Mouse (Mus musculus): ENCODE measurements around the gene Rab43.
"Not testable (repeated sequence)": the region's sequence is repeated elsewhere in the genome, so short reads cannot be mapped to it uniquely, and the experiment has no call there.

The Rab43 gene

DNA sequence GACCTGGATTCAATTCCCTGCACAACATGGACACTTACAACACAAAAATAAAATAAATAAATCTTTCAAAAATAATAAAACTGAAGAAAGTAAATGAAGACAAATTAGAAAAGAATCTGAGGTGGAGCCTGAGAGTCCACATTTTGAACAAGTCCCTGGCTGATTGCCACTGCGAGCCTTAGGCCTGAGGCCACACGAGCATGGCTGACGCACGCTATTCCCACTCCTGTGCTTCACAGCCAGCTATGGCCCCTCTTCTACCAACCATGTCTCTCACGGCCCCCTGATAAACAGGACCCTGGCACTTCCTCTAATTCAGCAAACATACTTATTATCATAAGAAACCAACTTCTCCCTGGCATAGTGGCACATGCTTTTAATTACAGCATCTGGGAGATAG lies 25.3 kb downstream of the Rab43 start:
- DNase-seq (ENCODE audit: low spot score in 2 of 2) = no peak

DNA sequence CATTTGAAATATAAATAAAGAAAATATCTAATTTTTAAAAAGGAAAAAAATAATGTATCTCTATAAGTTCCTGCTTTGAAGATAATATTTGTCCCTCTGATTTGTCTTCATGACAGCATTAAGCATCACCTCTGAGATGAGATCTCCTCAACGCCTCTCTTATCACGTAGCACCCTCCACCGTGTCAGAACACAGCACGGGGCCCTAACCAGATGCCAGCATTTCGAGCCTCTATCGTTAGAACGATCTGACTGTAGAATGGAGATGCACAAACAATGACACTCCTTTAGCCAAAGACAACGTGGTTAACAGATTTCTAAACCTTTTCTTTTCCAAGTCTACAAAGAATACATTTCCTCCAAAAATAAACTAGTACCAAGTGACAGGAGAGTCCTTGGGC lies 27.9 kb downstream of the Rab43 start:
- DNase-seq (ENCODE audit: low spot score in 2 of 2) = no peak

DNA sequence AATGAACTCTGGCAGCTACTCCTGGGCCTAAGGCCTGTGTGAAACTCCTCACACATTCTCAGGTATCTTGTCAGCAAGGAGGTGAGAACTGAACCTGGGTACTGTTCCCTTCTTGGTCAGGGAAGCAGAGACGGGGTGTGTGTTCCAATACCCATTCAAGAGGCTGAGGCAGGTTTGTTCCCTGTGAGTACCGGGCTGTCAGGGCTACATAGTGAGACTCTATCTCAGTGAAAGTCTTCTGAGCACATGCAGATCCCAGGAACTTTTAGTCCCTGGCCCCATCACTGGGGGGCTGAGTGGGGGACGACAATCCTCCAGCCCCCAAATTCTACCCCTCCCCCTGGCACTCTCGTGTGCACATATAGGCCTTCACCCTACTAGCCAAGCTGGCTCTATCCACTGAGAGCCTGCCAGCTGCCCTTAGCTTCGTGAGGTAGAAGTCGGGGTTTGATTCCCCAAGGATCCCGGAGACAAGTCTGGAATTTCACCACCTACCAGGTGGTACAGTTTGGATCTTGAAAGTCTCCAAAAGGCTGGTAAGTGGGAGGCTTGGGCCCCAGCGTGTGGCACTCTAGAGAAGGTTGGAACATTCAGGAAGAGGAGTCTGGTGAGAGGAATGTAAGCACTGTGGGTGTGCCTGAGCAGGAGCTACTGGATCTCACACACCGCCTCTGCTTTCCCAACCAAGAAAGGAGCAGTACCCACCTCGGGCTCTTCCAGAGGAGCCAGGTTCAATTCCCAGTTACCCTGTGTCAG lies 31.2 kb downstream of the Rab43 start:
- DNase-seq (ENCODE audit: low spot score in 2 of 2) = no peak

DNA sequence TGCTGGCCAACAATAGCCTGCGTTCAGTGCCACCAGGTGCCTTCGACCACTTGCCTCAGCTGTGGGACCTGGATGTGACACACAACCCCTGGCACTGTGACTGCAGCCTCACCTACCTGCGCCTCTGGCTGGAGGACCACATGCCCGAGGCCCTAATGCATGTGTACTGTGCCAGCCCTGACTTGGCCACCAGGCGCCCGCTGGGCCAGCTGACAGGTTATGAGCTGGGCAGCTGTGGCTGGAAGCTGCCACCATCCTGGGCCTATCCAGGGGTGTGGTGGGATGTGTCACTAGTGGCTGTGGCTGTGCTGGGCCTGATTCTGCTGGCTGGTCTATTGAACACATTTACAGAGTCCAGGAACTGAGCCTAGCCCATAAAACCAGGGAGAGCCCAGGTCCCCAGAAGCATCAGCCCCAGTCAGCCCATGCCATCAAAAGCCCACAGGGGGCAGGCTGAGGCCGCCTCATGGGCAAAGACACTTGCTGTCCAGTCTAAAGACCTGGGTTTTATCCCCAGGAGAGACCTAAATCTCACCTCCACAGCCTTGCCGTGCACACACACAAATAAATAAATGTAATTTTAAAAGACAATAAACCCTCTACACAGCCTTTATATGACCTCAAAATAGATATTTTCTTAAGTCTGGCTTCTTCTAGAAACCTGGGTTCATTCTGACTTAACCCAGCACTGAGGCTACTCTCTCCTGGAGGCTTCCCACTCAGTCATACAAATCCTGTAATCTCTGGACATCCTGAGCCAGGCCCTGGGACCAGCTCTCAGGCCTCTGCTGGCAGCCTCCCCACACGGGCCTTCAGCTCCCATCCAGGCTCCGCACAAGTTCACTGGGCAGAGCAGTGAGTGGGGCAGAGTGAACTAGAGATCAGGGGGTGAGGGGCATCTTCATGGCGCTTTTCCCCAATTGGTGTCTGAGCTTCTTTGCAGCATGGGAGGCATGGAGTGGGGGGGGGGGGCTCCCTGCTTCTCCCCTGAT lies 32.5 kb downstream of the Rab43 start:
- no peak for DNase-seq (ENCODE audit: low spot score in 2 of 2)

DNA sequence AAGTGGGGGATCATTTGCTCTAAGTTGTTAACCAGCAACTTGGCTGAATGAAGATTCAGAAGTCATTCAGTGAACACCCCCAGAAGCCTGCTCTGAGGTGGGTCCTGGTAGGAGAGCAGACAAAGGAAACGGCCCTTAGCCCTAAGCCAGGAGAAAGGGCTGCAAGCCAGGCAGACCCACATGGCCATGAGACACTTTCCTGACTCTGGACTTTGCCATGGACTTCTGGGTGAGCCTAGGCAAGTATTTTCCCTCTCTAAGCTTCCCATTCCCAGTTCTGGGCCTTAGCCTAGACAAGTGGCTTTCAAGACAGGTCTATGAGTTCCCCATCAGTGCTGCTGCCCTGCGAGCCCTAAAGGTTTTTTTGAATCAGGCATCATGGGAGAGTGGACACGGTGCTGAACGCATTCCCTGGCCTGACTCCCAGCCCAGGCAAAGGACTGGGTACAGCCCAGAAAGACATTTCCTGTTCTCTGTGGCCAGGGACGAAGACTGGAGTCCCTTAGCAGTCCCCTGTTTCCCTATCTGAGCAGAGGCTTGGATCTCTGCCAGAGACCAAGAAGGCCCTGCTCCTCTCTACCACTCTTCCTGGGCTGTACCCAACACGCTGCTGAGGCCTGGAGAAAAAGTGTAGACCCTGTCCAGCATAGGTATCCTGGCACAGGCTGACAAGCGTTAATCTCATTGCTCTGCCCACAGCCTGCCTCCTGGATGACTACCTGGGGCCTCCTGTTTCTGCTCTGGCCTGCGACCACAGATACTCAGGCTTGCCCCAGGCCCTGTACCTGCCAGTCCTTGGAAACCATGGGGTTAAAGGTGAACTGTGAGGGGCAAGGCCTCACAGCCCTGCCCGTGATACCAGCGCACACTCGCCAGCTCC lies 33.4 kb downstream of the Rab43 start:
- DNase-seq (ENCODE audit: low spot score in 2 of 2) = no peak

DNA sequence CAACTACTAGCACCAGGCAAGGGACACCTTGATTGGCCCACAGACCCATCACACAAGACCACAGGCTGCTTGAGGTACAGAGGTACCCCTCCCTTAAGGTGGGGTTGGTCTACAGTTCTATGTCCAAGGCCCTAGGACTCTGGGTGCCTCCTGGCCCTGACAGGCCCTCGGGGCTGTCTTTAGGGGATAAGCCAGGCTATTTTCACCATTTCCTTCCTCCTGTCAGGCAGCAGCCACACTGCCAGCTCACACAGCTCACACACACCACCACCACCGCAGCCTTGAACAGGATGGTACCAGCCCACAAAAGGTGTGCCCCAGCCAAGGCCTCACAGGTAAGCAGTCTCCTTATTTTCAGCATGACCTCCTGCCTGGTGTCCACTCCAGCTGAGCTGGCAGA lies 34.1 kb downstream of the Rab43 start, which contains the start of gene Gp9:
Gene Gp9 (plus strand): TSS at position 231 of the 400 bp plus-strand sequence.
- DNase-seq (ENCODE audit: low spot score in 2 of 2) = no peak

DNA sequence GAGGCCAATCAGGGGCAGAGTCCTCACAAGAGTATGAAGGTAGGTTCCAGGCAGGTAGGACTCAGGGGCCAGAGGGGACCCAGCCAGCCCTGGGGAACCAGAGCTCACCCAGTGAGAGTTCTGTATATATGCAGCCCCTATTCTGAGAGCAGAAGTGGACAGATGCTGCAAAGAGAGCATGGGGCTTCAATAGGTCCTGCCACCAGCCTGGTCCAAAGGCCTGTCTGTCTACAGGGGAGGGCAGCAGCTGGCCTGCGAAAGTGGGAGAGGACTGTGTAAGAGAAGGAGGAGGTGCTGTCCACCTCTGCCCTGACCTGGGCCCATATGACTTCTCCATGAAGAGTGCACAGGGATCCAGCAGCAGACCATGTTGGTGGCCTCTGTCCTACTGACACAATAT lies 35.3 kb downstream of the Rab43 start:
- DNase-seq (ENCODE audit: low spot score in 2 of 2) = no peak

DNA sequence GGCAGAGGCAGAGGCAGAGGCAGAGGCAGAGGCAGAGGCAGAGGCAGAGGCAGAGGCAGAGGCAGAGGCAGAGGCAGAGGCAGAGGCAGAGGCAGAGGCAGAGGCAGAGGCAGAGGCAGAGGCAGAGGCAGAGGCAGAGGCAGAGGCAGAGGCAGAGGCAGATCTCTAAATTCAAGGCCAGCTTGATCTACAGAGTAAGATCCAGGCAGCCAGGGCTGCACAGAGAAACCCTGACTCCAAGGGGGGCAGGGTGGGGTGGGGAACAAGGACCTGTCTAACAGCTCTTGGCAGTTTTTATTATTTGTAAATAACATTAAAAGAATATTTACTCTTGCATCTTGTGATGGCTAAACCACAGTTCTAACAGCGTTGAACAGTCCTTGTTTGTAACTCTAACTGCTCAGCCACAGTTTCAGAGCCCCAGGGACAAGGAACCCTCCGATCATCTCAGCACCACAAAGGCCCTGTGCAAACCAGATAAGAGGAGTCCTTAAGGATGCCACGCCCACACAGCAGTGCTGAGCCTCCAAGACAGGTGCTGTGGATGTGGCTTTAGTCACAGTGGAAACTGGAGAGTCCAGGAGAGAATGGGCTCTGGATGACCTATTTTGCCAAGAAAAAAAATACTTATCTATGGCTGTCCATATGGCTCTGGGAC lies 36.2 kb downstream of the Rab43 start:
- no peak for DNase-seq (ENCODE audit: low spot score in 2 of 2)

DNA sequence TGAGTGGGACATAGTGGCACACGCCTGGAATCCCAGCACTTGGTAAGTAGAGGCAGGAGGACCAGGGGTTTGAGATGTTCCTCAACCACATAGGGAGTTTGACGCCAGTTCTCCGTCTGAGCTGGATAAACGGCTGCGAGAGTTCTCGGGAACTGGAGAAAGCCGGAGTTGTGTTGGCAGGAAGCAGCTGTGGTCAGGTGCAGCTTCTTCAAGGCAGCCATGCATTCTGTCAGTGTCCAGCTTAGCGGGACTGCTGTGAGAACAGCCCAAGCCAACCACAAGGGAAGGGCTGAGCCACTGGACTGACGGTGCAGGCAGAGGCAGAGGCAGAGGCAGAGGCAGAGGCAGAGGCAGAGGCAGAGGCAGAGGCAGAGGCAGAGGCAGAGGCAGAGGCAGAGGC lies 37.1 kb downstream of the Rab43 start:
- DNase-seq (ENCODE audit: low spot score in 2 of 2) = no peak

DNA sequence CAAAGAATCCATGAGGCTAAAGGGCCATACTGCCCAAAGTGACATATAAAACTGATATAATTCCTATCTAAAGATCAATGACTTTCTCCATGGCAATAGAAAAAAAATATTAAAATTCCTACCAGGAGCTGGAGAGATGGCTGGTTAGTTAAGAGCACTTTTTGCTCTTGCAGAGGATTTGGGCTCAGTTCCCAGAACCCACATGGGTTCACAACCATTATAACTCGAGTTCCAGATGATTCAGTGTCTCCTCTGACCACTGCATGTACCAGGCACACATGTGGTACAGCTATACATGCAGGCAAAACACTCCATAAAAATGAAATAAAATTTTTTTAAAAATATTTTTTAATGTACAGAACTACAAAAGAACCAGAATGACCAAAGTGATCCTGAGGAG lies 37.5 kb downstream of the Rab43 start:
- DNase-seq (ENCODE audit: low spot score in 2 of 2) = no peak

DNA sequence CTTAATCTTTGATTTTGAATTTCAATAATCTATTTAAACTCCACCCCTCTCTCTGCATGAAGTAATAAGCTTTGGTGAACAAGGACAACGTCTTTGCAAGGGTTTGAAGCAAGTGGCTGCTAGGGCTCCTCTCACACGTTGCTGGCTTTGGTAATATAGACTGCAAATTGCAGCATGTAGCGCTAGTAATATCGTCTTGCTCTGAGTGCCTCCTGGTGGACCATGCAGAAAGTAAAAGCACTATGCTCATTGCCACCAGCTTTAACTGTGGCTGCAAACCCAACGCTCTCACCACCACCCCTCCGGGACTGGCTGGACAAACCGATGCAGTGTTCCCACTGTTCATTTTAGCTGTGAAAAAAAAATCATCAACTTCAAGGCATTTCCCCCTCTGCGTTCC lies 41.3 kb downstream of the Rab43 start:
- peak in 1 of 2 experiments; percentile 14 for DNase-seq (ENCODE audit: low spot score in 2 of 2)

DNA sequence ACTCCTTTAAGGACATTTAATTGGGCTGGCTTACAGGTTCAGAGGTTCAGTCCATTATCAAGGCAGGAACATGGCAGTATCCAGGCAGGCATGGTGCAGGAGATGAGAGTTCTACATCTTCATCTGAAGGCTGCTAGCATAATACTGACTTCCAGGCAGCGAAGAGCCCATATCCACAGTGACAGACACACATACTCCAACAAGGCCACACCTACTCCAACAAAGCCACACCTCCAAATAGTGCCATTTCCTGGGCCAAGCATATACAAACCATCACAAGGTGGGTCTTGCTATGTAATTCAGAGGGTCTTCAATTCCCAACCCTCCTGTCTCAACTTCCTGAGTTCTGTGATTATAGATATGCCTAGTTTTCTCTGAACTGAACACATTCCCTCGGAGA lies 47.7 kb downstream of the Rab43 start:
- not testable (repeated sequence) for DNase-seq (ENCODE audit: low spot score in 2 of 2)

DNA sequence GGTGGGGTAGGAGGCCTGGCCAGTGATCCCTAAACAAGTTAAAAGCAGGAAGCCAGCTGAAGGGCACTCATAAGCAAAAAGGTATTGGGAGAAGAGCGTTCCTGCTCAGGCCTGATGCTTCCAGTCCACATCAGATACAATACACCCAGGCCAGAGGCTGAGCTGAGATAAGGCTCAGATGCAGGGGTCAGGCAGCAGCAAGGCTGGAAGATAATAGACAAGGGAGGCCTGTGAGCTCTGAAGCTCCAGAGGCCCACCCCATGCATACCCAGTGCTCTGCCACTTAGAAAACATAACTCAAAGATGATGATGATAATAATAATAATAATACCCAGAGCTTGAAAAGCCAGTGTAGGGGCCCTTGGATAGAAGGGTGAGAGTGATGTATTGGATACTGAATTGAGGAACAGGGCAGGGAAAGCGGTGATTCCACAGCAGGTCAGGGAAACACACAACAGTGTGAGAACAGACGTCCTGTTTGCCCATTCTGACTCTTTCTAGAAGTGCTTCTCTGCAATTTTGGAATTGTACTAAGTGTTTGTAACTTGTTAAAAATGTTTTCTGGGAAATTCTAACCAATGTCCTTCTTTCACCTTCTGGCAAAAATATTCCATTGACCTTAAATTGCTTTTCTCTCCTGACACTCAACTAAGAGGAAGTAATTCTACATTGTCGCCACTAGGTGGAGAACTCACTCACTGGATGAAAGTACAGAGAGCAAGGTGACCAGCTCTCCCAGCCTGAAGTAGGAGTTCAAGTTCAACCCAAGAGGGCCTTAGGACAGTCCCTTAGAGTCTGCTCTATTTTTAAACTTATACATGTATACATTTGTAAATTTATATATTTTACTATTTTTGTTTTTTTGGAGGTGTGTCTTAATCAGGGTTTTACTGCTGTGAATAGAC lies 48.3 kb downstream of the Rab43 start:
- DNase-seq (ENCODE audit: low spot score in 2 of 2) = no peak

DNA sequence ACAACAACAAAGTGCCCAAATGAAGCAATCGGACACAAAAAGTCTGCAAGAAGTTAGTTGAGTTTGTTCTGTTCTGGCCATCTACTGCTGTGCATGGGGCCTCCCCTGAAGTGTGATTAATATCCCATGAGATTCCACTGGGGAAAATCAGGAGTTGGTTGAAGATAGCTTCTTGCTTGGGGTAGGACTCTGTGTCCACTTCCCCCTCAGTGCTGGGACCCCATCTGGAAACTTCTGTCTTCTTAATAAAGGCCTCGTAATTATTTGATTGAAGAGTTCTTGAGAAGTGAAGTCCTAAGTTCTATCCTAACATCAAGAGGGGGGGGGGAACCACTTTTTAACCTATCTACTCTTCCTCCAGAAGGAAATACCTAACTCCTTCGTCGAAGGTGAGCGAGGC lies 49.8 kb downstream of the Rab43 start:
- DNase-seq (ENCODE audit: low spot score in 2 of 2) = no peak

DNA sequence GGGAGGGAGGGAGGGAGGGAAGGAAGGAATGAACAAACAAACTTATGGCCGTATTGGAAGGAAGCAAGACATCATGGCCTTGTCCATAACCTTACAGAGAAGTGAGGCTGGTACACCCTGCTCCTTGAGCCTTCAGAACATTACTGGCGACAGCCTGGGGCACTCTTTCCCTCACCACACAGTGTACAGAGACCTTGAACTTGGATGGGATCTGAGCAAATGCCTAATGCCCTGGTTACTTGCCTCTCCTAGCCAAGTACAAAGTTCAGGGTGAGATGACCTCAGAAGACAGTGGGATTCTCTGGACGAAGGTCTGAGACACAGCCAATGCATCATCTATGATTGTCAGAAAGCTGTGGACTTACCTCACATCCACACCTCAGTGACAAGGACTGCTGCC lies 52.1 kb downstream of the Rab43 start:
- DNase-seq (ENCODE audit: low spot score in 2 of 2) = no peak

DNA sequence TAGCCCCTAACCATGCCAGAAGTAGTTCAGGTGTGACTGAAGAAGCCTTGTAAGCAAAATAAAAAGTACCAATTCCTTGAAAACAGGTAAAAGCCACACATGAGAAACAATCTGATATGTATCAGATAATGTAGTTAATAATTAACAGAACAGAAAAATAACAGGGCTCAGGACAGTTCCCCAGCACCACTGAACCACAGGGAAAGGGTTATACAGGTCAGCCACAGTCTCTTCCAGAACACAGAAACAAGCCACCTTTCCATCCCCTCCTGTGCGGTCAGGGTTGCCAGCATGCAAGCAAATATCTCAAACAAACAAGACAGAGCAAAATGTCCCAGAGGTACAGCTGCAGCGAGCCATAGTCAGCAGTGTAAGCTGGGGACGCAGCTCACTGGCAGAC lies 52.6 kb downstream of the Rab43 start:
- DNase-seq (ENCODE audit: low spot score in 2 of 2) = no peak

DNA sequence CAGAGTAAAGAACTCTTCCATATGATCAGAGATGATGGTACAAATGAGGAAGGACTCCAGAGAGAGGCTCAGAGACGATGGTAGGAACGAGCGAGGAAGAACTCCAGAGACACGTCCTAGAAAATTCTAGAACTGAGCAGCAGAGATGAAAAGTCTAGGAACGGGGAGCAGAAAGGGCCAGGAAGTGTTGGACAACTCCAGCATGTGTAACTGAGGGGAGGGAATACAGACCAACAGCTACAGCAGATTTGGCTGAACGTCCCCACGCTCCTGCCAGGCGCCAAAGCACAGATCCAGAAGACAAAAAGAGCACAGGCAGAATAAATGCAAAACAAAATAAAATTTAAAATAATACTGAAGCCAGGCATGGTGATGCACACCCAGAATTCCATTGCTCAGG lies 55.1 kb downstream of the Rab43 start:
- DNase-seq (ENCODE audit: low spot score in 2 of 2) = no peak

DNA sequence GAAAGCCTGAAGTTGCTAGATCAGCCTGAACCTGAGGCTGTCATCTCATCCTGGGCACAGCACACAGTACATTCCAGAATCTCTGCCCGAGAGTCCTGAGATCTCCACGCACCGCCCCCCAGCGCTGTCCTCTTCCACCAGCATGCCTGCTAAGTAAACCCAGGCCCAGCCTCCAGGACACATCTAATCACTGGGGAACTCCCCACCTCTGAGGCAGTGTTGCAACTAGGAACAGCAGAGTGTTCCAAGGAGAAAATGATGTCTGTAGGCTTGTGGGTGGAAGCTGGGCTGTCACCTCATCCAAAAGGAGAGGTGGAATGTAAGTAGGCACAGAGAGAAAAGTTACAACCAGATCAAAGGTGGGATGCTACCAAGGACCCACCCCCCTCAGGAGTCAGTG lies 56.8 kb downstream of the Rab43 start:
- DNase-seq (ENCODE audit: low spot score in 2 of 2) = no peak

DNA sequence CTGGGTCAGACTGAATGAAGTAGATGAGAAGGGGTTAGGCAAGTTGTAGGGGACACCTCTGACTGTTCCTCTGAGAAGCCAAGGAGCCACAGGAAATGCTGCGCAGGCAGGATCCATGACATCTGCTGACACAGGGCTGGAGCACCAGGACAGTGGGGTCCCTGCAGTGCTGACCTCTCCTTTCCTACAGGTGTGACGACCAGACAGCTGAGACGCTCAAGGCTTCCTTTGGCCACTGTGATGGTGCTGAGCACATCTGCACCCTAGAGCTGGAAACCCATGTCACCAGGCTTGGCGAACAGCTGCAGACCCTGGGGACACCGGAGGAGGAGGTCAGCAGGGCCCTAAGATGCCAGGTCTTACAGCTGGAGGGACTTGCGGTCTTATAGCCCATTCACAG lies 60.4 kb downstream of the Rab43 start:
- DNase-seq (ENCODE audit: low spot score in 2 of 2) = no peak

DNA sequence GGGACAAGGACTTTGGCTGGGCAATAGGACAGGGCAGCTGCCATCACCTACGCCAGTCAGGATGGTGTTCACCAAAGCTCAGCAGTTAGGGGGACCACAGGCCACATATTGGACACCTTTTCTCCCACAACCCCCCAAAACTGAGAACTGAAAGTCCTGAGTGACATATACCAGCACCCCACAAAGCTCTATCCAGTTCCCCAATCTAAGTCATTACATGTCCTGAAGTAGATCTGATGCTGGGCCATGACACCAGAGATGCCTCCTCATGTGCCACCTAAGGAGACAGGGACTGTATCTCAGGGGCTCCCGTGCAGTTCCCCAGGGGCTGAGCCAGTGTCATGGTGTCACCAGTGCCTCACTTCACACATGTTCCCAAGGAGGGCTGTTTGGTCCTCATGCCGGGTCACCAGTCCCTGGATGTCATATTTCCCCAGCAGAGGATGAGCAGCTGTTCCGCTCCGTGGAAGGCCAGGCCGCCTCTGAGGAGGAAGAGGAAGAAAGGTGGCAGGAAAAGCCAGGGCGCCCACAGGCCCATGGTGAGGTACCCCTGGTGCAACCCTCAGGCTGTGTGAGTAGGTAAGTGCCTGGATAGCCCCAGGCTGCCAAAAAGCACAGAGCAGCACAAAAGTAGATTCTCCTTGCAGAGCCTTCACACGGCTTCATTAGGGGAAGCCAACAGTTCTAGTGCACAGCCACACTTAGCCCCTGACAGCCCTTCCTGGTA lies 61.6 kb downstream of the Rab43 start:
- no peak for DNase-seq (ENCODE audit: low spot score in 2 of 2)

Measured in frontal cortex, postnatal 36 days (tissue).